Mouse (Mus musculus): Measurements from ENCODE around the gene Rufy2.

The Rufy2 gene

DNA sequence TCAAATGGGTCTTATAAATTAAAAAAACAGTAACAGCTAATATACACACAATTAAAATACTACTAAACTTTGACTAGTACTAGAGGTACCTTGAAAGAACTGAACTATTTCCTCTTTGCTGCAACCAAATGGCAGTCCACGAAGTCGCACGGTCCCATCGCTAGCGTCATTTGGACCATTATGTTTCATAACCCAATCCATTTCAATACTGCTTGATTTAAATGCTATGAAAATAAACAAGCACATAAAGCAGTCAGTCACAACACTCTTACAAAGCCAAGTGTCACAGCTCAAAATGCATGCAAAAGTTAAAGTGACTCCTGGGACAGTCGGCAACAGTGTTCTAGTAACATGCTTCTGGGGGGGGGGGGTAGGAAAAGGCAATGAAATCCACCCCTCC lies 39.3 kb downstream of the Rufy2 start:
- DNase-seq (ENCODE audit: low read depth): no peak

DNA sequence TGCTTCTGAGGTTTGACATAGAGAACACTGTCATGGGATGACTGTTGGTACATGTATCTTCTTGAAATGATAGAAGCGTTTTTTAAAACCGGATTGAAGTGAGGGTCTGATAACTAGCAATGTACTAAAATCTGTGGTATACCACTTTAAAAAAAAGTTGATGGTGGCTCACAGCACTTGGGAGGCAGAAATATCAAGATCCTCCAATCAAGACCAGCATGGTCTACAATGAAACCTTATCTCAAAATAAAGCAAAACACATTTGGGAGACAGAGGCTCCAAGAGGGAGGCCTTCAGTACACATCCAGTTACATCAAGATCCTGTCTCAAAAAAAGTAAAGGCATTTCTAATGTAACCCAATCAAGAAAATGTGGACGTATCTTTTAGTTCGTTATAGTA lies 41.7 kb downstream of the Rufy2 start:
- DNase-seq (ENCODE audit: low read depth): peak; percentile 17

DNA sequence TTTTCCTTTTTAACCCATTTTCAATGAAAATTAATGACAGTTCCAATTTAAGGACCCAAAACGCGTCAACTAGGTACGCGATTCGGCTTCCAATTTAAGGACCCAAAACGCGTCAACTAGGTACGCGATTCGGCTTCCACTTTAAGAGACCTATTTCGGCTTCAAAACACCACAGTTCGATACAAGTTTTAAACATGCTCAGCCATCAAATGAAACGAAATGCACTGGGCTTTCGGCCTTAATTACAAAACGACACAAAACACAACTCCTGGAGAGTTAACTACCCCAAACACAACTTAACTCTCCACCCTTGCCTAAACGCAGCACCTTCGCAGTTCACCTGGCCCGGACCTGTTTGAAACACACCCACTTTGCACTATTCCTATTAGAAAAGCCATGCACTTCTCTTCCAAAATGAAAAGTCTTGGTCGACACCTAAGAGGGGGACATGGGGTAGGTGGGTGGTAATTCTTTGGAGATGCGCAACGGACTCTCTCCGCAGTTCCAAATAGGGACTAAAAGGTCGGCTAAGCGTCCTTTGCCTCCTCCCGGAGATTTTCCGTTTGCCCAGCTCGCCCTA lies 42.6 kb downstream of the Rufy2 start:
- peak; percentile 58 for DNase-seq (ENCODE audit: low read depth)

DNA sequence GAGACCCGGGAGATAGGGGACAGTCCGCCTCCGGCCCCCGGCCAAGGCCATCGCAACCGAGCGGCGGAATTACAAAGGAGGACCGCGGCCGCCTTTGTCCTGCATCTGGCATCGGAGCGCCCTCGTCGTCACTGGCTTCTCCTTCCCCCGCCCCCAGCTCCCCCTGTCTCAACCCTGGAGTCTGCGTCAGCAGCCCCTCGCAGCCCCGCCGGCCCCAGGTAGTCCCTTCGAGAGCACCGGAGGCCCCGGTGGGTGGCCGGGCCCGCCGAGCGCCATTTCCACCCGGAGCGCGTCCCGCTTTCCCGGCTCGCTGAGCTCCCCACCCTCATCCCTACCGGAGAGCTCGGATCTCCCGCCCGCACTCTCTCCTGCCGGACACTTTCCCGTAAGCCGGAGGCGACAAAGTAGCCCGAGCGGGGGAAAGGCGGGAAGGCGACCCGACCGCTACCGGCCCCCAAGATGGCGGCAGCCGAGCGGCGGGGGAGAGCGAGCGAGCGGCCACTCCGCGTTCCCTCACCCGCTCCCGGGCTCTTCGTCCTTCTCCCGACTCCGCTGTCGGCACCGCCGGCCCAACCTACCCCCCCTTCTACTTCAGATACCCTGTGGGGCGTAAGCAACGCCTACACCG lies 43.2 kb downstream of the Rufy2 start:
- peak; percentile 68 for DNase-seq (ENCODE audit: low read depth)

DNA sequence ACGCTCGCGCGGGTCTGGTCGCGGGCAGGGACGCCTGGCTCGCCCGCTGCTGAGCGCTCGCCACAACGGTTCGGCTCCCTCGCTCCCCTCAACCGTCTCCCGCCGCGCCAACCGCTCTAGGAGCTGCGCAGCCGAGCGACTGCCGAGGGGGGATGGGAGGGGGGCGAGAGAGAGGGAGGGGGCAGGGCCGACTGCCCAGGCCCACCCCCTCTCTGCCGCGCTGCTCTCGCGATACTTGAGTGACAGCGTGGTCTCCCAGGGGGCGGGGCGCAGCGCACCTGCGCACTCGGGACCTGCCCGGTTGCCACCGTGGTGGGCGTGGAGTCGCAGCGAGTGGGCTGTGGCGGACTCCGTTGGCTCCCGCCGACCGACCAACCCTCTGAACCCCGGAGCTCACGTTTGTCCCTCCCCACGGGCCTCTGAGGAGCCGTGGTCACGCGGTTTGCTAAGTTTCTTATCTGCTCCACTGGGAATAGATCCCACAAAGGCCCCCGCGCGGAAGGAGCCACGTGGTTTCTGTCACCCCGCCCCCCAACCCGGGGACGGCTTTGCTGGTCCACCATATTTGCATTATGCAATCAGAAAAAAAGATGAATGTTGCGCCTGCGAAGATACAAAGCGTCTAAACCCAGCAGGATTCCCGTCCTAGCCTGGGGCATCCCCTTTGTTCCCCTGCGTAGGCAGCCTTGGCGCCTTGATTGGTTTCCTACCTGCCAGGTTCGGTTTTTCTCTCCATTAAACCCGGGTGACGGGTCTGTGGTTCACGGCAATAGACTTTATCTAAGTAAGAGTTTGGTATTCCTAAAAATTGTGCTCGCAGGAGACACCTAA lies 43.9 kb downstream of the Rufy2 start, which contains the start of the genes Hnrnph3 and Pbld2:
Gene Hnrnph3, minus strand, starts transcription at position 469 of the 831 bp plus-strand sequence.
Gene Pbld2, plus strand, starts transcription at position 567 of the 831 bp plus-strand sequence.
- peak; percentile 99 for DNase-seq (ENCODE audit: low read depth)

DNA sequence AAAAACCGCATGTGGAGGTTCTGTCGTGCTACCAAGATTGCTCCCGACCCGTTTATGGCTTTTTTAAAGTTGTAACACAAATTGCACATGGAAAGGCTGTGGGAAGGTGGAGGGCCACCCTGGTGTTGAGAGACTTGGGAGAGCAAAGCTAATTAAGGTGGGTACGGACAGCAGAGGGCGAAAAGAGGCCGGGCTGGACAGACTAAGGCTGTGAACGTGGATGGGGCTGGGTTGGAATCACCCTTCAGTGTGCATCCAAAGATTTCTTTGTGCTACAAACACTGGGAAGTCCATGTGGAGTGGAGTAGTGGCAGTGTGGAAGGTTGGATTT lies 44.5 kb downstream of the Rufy2 start:
- DNase-seq (ENCODE audit: low read depth): no peak

DNA sequence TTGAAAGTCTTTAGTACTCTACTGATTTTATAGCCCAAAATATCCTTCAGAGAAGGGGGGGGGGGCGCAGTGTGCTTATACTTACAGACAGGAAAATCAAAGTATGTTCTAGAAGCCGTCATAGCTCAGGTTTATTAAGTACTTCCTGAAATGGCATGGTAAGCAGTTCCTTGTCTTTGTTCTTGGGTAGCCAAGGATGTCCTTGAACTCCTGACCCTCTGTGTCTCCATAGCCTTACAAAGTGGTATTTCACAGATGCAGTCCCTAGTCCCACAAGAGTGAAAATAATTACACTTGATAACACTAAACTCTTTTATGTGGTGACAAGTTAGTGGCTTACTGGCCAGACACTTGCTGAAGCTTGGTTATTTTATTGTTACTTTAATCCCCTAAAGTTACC lies 45.0 kb downstream of the Rufy2 start:
- peak; percentile 47 for DNase-seq (ENCODE audit: low read depth)

DNA sequence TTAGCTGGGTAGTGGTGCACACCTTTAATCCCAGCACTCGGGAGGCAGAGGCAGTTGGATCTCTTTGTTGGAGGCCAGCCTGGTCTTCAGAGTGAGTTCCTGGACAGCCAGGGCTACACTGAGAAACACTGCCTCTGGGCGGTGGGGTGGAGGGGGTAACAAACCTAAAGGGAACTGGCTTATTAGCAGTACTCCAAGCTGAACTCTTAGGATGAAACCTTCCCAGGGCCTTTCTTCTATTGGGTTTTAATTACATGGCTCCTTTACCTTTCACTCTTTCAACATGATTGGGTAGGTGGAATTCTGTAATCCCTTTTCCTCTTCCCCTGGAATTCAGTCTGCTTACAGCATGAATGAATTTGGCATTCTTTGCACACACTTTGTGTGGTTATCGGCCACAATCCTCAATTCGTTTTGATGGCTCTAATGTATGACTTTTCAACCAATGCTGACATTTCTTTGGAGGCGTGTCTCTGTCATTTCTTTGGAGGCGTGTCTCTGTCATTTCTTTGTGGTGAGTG lies 45.5 kb downstream of the Rufy2 start:
- peak; percentile 44 for DNase-seq (ENCODE audit: low read depth)

DNA sequence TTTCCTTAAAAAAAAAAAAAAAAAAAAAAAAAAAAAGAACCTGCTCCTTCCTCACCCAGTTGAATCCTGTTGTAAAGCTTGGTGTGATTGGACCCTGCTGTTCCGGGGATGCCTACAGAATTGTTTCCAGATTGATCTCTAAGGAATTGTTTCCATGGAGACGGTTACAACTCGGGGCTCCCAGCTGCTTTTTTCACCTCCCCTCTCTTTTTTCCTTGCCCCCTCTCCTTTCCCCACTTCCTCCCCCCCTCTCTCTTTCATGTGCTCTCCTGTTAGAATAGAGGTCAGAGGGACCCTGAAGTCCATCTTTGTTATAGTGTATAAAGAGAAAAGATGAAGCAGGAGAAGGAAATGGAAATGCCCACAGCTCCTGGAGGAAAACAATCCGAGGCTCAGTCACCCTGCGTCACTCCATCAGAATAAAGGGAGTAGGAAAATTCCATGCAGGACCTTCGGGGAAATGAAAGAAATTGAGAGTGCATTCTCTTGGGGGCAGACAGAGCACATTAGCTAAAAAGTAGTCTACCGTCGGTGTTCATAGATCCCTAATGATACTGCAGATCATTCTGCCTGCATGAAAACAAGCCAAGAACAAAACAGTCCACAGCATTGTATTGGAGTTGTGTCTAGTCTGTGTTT lies 46.3 kb downstream of the Rufy2 start:
- no peak for DNase-seq (ENCODE audit: low read depth)

DNA sequence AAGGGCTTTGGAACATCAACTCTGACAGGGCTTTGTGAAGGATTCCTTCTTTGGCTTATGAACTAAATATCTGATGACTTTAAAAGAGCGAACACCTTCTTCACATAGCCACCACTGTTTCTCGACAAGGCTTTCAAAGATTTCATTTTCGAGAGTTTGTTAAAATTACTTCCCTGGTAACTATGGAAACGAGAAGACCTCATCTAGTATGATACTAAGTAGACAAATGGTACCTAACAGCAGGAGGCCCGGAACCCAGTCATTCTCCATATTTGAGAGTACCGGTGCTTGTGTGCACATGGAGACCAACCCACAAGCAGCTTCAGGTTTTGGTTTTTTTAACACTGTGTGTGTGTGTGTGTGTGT lies 46.8 kb downstream of the Rufy2 start:
- no peak for DNase-seq (ENCODE audit: low read depth)

DNA sequence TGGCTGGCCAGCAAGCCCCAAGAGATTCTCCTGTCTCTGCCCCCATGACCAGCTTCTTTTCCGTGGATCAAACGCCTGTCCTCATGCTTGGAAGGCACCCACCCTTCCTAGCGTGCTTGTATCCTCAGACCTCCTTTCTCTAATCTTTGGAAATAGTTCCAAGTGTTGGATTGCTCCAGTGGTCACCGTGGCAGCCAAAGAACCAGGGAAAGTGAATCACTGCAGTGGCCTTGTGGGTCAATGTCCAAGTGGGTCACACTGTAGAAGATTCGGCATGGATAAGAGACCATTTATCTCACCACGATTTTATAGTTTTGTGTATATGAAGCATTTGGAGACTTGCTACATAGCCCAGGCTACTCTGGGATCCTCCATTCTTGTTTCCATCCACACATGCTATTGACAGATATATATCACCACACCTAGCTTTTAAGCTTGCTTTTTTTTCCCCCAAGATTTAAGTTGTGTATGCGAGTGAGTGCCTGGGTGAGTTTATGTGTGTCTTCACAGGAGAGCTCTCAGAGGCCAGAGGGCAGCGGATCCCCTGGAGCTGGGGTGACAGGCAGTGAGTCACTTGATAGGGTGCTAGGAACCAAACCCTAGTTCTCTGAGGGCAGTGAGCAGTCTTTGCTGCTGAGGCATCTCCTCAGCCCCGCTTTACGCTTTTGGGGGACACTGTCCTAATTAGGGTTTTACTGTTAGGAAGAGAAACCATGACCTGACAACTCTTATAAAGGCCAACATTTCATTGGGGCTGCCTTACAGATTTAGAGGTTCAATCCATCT lies 47.5 kb downstream of the Rufy2 start:
- no peak for DNase-seq (ENCODE audit: low read depth)

DNA sequence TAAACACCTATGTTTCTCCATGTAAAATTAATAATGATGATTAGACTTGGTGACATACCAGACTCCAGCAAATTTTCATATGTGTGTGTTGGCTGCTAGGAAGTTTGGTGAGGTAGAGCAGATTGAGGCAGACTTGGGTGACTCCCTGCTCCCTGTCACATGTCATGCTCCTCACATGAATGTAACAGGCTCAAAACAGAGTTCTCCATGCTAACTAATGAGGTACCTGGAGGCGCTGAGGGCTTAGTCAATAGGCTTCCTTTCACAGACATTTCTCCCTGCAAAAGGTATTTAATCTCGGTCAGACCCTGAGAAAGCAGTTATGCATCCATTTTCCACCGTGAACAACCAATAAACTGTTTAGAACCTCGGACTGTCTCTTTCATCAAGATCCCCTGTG lies 48.4 kb downstream of the Rufy2 start:
- DNase-seq (ENCODE audit: low read depth): no peak

DNA sequence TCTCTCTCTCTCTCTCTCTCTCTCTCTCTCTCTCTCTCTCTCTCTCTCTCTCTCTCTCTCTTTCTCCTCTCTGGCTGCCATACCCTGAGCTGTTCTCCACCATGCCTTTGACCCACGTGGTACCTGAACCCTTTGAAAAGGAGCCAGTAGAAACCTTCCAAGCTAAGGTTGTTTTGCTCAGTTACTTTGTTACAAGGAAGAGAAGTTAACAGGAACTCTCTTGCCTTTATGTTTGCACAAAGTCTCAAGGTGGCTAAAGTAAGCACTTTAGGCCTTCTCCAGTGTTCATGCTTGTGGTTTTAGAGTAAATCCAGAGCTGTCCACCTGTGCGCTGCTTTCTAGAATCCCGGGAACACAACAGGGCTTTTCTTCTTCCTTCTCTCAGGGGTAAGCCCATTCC lies 52.2 kb downstream of the Rufy2 start:
- no peak for DNase-seq (ENCODE audit: low read depth)

DNA sequence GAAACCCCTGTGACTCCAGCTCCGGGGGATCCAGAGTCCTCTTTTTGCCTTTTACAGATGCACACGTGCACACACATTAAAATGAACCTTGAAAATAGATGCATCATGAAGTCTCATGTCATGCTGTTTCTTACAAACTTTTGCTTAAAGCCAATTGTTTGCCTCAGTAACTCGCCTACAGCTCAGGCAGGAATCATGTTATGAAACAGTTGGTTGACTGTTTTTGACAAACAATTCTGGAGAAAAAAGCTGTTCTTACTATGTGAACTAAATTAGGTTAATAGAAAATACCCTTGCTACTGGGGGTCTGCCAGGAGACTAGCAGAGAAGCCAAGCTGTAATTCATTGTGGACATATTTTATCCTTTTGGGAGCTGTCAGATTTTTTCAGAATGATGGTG lies 52.9 kb downstream of the Rufy2 start:
- DNase-seq (ENCODE audit: low read depth): no peak

DNA sequence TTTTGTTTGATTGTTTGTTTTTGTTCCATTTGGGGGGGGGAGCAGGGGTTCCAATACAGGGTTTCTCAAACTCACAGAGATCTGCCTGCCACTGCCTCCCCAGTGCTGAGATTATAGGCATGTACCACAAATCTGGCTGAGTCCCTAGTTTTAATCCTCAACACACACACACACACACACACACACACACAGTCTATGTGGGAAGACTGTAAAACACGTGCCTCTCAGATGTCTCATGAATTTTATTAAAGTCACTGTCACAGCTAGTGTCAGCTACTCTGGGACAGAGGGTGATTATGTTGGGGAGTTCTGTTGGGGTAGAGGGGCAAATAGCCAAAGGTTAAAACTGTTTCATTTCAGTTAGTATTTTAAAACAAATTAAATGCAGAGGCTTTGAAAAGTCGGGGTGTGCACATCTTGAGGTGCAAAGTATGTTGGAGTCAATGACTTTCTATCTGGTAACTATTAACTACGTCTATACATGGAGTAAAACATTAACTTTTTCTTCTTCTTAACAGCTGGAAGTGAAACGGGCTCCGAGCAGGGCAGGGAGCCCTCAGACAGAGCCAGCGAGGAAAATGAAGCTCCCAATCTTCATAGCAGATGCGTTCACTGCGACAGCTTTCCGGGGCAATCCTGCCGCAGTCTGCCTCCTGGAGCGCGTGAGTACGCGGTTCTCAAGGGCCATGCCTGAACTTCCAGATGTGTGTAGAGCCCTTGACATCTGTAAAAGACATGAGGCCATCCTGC lies 58.7 kb downstream of the Rufy2 start:
- DNase-seq (ENCODE audit: low read depth): no peak

DNA sequence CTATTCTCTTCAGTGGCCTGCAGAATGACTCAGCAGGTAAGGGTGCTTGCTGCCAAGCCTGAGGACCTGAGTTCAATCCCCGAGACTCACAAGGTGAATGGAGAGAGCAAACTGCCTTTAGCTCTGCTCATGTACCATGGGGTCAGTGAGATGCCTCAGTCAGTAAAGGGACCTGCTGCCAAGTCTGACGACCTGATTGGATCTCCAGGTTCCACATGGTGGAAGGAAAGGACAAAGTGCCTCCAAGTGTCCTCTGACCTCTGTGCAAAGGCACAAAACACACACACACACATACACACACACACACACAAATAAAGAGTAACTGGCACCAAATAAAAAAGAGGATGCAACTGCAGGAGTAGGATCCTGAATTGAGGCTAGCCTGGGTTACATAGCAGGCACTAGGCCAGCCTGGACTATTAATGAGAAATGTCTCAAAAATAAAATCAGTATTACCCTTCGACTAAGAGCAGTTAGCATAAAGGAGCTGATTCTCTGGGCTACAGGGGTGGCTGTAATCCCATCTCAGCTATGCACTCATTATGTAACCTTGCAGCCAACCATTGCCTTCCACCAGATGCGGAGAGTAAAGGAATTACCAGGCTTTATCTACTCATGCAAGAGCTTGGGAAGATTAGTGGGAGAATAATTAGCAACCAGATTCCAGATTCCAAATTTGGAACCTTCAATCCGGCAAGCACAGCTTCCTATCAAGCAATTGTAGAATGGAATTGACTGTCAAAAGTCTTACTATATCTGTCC lies 60.0 kb downstream of the Rufy2 start:
- no peak for DNase-seq (ENCODE audit: low read depth)

DNA sequence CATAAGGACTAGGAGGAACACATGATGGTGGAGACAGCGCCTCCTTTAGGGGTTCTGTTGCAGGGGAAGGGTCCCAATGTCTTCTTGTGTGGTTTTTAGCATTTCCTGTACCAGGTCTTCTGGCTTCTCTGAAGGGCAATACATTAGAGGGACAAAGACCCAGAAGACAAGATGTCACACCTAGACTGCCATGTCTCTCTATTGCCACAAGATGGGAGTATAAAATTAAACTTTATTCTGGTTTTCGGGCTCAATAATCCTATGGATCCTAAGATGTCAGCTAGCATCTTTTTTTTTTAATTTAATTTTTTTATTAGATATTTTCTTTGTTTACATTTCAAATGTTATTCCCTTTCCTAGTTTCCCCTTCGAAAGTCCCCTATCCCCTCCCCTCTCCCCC lies 63.1 kb downstream of the Rufy2 start:
- peak; percentile 15 for DNase-seq (ENCODE audit: low read depth)

DNA sequence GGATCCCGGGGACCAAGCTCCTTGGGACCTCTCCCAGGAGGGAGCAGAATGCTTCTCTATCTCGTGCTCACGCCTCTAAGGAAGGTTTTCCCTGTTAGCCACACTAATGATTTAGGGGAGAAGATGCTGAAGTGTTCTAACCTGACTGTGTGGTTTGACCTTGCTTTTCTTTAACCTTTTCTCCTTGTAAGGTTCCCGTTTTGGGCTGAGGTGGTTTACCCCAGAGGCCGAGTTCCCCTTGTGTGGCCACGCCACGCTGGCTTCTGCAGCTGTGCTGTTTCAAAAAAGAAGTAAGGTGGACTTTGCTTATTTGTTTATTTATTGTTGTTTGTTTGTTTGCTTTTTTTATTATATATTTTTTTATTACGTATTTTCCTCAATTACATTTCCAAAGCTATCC lies 67.7 kb downstream of the Rufy2 start:
- DNase-seq (ENCODE audit: low read depth): no peak

DNA sequence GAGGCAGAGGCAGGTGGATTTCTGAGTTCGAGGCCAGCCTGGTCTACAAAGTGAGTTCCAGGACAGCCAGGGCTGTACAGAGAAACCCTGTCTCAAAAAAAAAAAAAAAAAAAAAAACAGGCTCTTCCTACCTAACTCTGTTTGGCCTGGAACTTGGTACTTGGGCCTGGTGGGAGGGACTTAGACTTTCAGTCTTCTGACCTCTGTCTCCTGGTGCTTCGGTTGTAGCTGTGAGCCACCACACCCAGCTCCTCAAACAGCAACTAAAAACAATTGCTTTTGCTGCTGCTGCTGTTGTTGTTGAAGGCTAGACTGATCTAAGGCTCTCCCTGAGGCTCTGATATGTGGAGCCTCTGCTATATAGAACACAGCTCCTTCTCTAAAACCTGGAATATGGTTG lies 69.1 kb downstream of the Rufy2 start:
- DNase-seq (ENCODE audit: low read depth): no peak

DNA sequence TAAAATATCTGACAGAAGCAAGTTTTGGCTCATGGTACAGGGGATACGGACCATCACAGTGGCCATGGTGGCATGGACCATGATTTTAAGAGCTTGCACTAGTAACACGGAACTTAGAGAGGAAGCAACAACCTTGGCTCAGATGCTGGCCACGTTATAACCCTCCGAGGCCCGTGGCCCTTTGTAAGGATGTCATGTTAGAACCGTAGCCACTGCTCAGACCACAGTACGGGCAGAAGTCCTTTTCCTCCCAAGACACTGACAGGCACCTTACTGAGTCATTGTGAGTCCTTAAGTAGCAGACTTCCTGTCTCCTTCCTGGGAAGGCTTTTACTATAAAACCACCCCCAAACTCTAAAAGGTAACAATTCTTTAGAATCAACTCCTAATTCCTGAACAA lies 71.2 kb downstream of the Rufy2 start:
- no peak for DNase-seq (ENCODE audit: low read depth)
